Mouse (Mus musculus) intestine, embryonic 15.5 days (tissue): Measurements from ENCODE around the gene RPS10-NUDT3. TPM values are rescaled to one million over a fixed set of nuclear protein-coding genes. Genes with fewer than 3 reads are reported as not detected.

Source experiments
- ATAC-seq: fragments of 200-750 bp; cut with Nextera tagmentation; 2 replicates; pipeline ENCODE4 v1.8.0; 2017; ENCODE audit warnings: moderate TSS enrichment, moderate library complexity
- H3K27ac ChIP-seq: fragments of 300-500 bp; sonication (generic); 2 replicates; pipeline ENCODE4 v1.5.1; 2015; ENCODE audit warnings: mild to moderate bottlenecking, inconsistent platforms
- H3K27me3 ChIP-seq: fragments of 300-500 bp; sonication (generic); replicated peaks from 2 replicates; pipeline ENCODE4 v1.6.1; 2015; ENCODE audit warnings: inconsistent platforms
- H3K36me3 ChIP-seq: fragments of 300-500 bp; sonication (generic); 2 replicates; pipeline ENCODE4 v1.6.1; 2015; ENCODE audit warnings: inconsistent platforms
- H3K4me1 ChIP-seq: fragments of 300-500 bp; sonication (generic); replicated peaks from 2 replicates; pipeline ENCODE4 v1.6.1; 2015; ENCODE audit warnings: inconsistent platforms
- H3K4me2 ChIP-seq: fragments of 300-500 bp; sonication (generic); replicated peaks from 2 replicates; pipeline ENCODE4 v1.6.1; 2015; ENCODE audit warnings: mild to moderate bottlenecking, inconsistent platforms
- H3K4me3 ChIP-seq: fragments of 300-500 bp; sonication (generic); replicated peaks from 2 replicates; pipeline ENCODE4 v1.5.1; 2015; ENCODE audit warnings: inconsistent platforms
- H3K9ac ChIP-seq: fragments of 300-500 bp; sonication (generic); 2 replicates; pipeline ENCODE4 v1.6.1; 2015; ENCODE audit warnings: inconsistent platforms
- H3K9me3 ChIP-seq: fragments of 300-500 bp; sonication (generic); 2 replicates; pipeline ENCODE4 v1.6.1; 2016; ENCODE audit warnings: inconsistent platforms
- WGBS: fragments of 180-500 bp; shearing (Covaris S2); methylation state at CpG from one replicate; pipeline ENCODE4 v1.1.7; 2015; 5-methylcytosine and 5-hydroxymethylcytosine counted together
- polyA plus RNA-seq: library from polyadenylated mRNA; unstranded; fragments of >200 nt; fragmentation: Nextera tagmentation; extraction: Ambion mirVana; gene quantifications from 2 replicates; pipeline ENCODE4 v1.2.1, GENCODE M21; 2015

The RPS10-NUDT3 gene
- polyA plus RNA-seq, 1 experiment from 2014 or later, result not detected

DNA sequence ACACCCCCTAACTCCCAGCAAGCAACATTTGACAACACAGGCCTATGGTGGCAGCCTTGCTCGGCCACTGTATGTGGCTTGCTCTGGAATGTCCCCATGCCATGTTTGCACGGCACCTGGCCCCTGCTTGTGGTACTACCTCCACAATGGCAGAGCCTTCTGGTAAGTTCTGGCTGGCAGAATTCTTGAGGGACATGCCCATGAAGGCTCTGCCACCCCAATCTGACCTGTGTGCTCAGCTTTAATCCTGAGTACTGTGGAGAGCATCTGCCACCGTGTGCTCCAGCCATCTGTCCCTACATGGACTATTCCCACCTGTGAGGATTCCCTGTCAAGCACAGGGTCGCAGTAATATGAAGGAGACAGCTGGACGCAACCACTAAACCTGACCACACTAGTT lies 34.2 kb downstream of the RPS10-NUDT3 start:
- Histone ChIP-seq H3K9me3 (no peaks in the 10 kb centered on the region), H3K9ac (no peak overlapping the region), H3K4me3 (no peak overlapping the region), H3K4me1 (peaks cover 19% of the 10 kb centered on the region), H3K27ac (no peak overlapping the region), H3K27me3 (no peaks in the 10 kb centered on the region), H3K36me3 (peaks cover 9% of the 10 kb centered on the region), H3K4me2 (no peak overlapping the region)
- no peak for ATAC-seq
- 74% methylated on average over 5 of the region's 5 CpGs for WGBS

- Histone ChIP-seq H3K9ac (no peak overlapping the region), H3K4me1 (peaks cover 19% of the 10 kb centered on the region), H3K4me2 (no peak overlapping the region), H3K36me3 (peaks cover 14% of the 10 kb centered on the region), H3K9me3 (no peaks in the 10 kb centered on the region), H3K4me3 (no peak overlapping the region), H3K27ac (no peak overlapping the region), H3K27me3 (no peaks in the 10 kb centered on the region)
- WGBS, result 83% methylated on average over 3 of the region's 3 CpGs
- no peak for ATAC-seq
Measured at GRCm38 (mm10) chr17:27600286-27600685, 34.7 kb downstream of the RPS10-NUDT3 start.

GRCm38 (mm10) chr17:27596376-27597190 lies 38.4 kb downstream of the RPS10-NUDT3 start:
- no peak for ATAC-seq
- 59% methylated on average over 21 of the region's 21 CpGs for WGBS
- H3K4me2 ChIP-seq, result no peak overlapping the region
- H3K27me3 ChIP-seq, result no peaks in the 10 kb centered on the region
- H3K4me3 ChIP-seq, result no peak overlapping the region
- H3K36me3 ChIP-seq, result peaks cover 33% of the 10 kb centered on the region
- H3K4me1 ChIP-seq, result peaks cover 10% of the 10 kb centered on the region; the same call in 1 of the 2 replicates
- H3K9me3 ChIP-seq, result no peaks in the 10 kb centered on the region
- no peak overlapping the region for H3K27ac ChIP-seq
- H3K9ac ChIP-seq, result no peak overlapping the region

DNA sequence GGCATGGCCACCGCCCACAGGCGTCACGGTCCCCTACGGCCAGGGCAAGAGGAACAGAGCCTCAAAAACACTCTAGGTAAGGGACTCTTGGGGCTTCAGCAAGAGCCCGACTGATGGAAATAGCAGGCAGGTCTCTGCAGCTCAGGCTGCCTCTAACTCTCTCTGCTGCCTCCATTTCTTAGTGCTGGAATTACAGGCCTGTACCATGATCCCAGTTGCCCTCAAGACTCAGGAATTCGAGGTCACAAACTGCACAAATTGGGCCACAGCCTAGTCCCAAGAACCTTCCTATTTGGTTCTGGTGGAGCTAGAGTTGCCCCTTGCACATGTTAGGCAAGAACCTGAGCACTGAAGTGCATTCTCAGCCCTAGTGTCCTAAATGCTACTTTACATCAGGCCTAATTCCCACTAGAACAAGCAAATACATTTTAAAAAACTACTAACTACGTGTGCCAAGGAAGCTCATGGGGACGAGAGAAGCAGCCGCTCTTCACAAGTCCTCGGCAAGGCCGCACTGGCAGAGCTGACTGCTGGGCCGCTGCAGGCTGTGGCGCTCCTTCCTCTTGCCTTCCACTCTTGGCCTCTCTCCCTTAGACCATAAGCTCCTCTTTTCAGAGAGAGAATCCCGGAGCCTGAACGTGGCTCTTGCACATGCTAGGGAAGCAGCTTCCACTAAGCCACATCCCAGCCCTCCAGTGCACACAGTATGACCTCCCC lies 39.2 kb downstream of the RPS10-NUDT3 start:
- Histone ChIP-seq H3K4me1 (peaks cover 4% of the 10 kb centered on the region; the same call in 1 of the 2 replicates), H3K9ac (no peak overlapping the region), H3K27me3 (no peaks in the 10 kb centered on the region), H3K27ac (no peak overlapping the region), H3K9me3 (no peaks in the 10 kb centered on the region), H3K36me3 (peaks cover 33% of the 10 kb centered on the region), H3K4me3 (no peak overlapping the region), H3K4me2 (no peak overlapping the region)
- WGBS, result 85% methylated on average over 15 of the region's 15 CpGs
- no peak for ATAC-seq

GRCm38 (mm10) chr17:27592565-27592910 lies 42.5 kb downstream of the RPS10-NUDT3 start:
- Histone ChIP-seq H3K9me3 (no peaks in the 10 kb centered on the region), H3K4me3 (no peak overlapping the region), H3K27me3 (no peaks in the 10 kb centered on the region), H3K4me2 (no peak overlapping the region), H3K9ac (no peak overlapping the region), H3K4me1 (no peaks in the 10 kb centered on the region), H3K27ac (no peak overlapping the region), H3K36me3 (peaks cover 33% of the 10 kb centered on the region)
- WGBS, result 95% methylated on average over 7 of the region's 7 CpGs
- no peak for ATAC-seq

- ATAC-seq, result no peak
- Histone ChIP-seq H3K27ac (no peak overlapping the region), H3K4me1 (no peaks in the 10 kb centered on the region), H3K27me3 (no peaks in the 10 kb centered on the region), H3K4me3 (no peak overlapping the region), H3K4me2 (no peak overlapping the region), H3K36me3 (peaks cover 33% of the 10 kb centered on the region), H3K9me3 (no peaks in the 10 kb centered on the region), H3K9ac (no peak overlapping the region)
- 87% methylated on average over 12 of the region's 12 CpGs for WGBS
Measured at GRCm38 (mm10) chr17:27591826-27592564, 43.0 kb downstream of the RPS10-NUDT3 start.

DNA sequence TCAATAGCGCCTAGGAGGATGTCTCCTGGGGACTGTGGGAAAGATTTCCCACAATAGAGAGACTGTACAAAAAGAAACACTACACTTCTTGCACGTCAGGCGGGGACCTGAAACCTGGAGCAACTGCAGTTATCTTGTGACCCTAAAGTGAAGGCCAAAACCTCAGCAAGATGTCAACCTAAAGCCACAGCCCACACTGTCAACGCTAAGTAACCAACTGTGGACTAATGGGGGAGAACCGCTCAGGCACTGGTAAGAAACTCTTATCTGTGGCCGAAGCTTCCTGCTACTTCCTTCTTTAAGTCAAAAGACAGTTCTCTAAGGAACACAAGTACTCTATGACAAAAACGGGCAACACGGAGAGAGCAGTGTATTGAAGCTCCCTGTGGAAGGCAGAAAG lies 46.8 kb downstream of the RPS10-NUDT3 start:
- Histone ChIP-seq H3K9ac (no peak overlapping the region), H3K4me1 (no peaks in the 10 kb centered on the region), H3K36me3 (peaks cover 15% of the 10 kb centered on the region), H3K9me3 (no peaks in the 10 kb centered on the region), H3K27me3 (no peaks in the 10 kb centered on the region), H3K4me3 (no peak overlapping the region), H3K27ac (0 out of 2 replicates have a peak overlapping the region, but pooled peaks have one; percentile 13), H3K4me2 (no peak overlapping the region)
- ATAC-seq, result no peak
- WGBS, result 84% methylated on average over 8 of the region's 8 CpGs

GRCm38 (mm10) chr17:27587252-27587651 lies 47.8 kb downstream of the RPS10-NUDT3 start:
- H3K4me3 ChIP-seq, result no peak overlapping the region
- WGBS, result 85% methylated on average over 12 of the region's 12 CpGs
- peaks cover 19% of the 10 kb centered on the region for H3K36me3 ChIP-seq
- H3K4me2 ChIP-seq, result no peak overlapping the region
- H3K27me3 ChIP-seq, result no peaks in the 10 kb centered on the region
- H3K9me3 ChIP-seq, result no peaks in the 10 kb centered on the region
- H3K4me1 ChIP-seq, result no peaks in the 10 kb centered on the region
- no peak overlapping the region for H3K9ac ChIP-seq
- H3K27ac ChIP-seq, result no peak overlapping the region
- no peak for ATAC-seq

DNA sequence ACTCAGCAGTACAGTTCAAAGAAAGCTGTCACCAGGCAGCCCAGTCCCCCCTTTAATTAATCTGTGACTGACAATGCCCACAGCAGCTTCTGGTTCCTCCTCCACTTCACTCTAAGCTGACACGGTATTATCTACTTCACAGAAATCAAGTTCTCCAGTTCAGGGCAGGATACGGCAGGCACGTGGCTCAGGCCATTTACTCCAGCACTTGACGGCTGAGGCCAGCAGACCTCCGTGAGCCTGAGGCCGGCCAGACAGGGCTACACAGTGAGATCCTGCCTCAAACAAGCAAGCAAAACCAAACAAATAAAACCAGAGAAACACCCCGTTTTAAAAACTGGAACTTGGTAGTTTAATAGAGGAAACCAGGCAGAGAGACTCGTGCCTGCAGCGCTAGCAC lies 48.4 kb downstream of the RPS10-NUDT3 start:
- Histone ChIP-seq H3K4me2 (no peak overlapping the region), H3K9me3 (no peaks in the 10 kb centered on the region), H3K4me1 (no peaks in the 10 kb centered on the region), H3K27ac (no peak overlapping the region), H3K36me3 (peaks cover 22% of the 10 kb centered on the region), H3K9ac (no peak overlapping the region), H3K27me3 (no peaks in the 10 kb centered on the region), H3K4me3 (no peak overlapping the region)
- ATAC-seq, result no peak
- 63% methylated on average over 9 of the region's 9 CpGs for WGBS

DNA sequence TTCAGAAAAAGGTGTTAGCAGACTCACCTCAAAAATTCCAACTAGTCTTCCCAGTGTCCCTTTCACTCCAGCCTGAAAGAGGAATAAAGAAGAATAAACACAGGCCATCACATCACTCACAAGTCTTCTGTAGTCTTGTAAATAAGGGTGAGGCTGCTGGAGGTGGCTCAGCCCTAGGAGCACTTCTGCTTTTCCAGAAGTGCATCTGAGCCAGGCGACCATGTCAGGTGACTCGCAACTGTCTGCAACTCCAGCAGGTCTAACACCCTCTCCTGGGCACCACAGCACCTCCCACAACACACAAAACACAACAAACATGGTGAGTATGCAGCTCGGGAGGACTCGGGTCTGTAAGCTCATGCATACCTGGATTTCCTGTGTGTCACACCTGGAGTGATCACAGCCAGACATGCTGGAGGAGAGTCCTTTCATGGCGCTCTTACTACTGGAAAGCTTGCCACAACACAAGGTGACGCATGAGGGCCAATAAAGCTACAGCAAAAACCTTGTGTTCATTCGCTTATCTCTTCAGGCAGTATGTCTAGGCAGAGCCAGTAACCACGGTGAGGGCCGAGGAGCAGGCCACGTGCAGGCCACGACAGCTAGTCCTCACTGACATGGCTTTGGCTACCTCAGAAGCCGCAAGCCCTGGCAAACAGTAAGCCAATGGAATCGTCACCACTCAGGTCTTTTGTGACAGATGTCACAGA lies 51.7 kb downstream of the RPS10-NUDT3 start:
- 87% methylated on average over 13 of the region's 13 CpGs for WGBS
- ATAC-seq, result no peak
- no peak overlapping the region for H3K9ac ChIP-seq
- H3K4me1 ChIP-seq, result no peaks in the 10 kb centered on the region
- no peak overlapping the region for H3K4me2 ChIP-seq
- H3K4me3 ChIP-seq, result no peak overlapping the region
- H3K36me3 ChIP-seq, result peaks cover 36% of the 10 kb centered on the region
- H3K9me3 ChIP-seq, result no peaks in the 10 kb centered on the region
- H3K27ac ChIP-seq, result no peak overlapping the region
- H3K27me3 ChIP-seq, result no peaks in the 10 kb centered on the region

DNA sequence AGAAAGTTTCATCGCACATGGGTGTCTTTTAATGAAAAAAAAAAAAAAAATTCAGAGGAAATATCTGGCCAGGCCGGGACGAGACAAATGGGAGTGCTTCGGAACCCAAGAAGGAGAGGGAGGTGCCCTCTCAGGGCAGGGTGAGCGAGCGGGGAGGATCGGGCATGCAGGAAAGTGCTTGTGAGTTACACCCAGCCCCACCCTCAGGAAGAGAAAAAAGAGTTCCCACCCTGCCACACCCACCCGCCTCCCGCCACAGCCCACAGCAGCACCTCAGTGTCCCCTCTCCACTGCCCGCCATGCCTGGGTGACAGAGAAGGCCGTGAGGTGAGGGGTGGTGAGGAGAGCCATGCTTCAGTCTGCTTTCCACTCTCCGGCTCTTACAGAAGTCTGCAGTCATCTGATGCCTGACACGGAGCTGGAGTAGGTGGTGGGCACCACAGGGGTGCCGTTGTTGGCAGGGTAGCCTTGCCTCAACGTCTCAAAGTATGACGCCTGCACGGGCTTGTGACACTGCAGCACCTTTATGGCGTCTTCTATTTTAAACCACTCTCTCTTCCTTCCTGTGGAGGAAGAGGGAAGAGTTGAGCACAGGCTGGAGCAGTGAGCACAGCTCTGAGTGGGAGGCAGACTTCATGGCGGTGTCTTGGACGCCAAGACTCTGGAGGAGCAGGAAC lies 54.5 kb downstream of the RPS10-NUDT3 start:
- WGBS, result 86% methylated on average over 20 of the region's 20 CpGs
- H3K36me3 ChIP-seq, result peaks cover 35% of the 10 kb centered on the region

More for the DNA sequence above, 54.5 kb downstream of the RPS10-NUDT3 start:
- H3K4me3 ChIP-seq, result no peak overlapping the region
- no peak overlapping the region for H3K27ac ChIP-seq
- no peaks in the 10 kb centered on the region for H3K27me3 ChIP-seq
- H3K9ac ChIP-seq, result no peak overlapping the region
- ATAC-seq, result no peak
- no peaks in the 10 kb centered on the region for H3K9me3 ChIP-seq
- H3K4me2 ChIP-seq, result no peak overlapping the region
- peaks cover 10% of the 10 kb centered on the region; the same call in 1 of the 2 replicates for H3K4me1 ChIP-seq
